Mouse (Mus musculus) liver, embryonic 13.5 days (tissue): ENCODE data around the gene Dnm3. TPM values are rescaled to one million over a fixed set of nuclear protein-coding genes. Genes with fewer than 3 reads are reported as not detected.

Experiments used
- ATAC-seq: fragments of 200-750 bp; cut with Nextera tagmentation; 2 replicates; pipeline ENCODE4 v1.8.0; 2017; ENCODE audit warnings: low read depth, mild to moderate bottlenecking, moderate number of reproducible peaks, moderate library complexity
- DNase-seq: peaks from one replicate; pipeline ENCODE4 v3.0.0; 2022
- H3K27ac ChIP-seq: fragments of 300-500 bp; sonication (generic); 2 replicates; pipeline ENCODE4 v1.5.1; 2015; ENCODE audit warnings: moderate library complexity, mild to moderate bottlenecking, inconsistent platforms
- H3K27me3 ChIP-seq: fragments of 300-500 bp; sonication (generic); 2 replicates; pipeline ENCODE4 v1.6.1; 2015; ENCODE audit warnings: mild to moderate bottlenecking, inconsistent platforms
- H3K36me3 ChIP-seq: fragments of 300-500 bp; sonication (generic); 2 replicates; pipeline ENCODE4 v1.6.1; 2015; ENCODE audit warnings: mild to moderate bottlenecking, inconsistent platforms
- H3K4me1 ChIP-seq: fragments of 300-500 bp; sonication (generic); replicated peaks from 2 replicates; pipeline ENCODE4 v1.6.1; 2015; ENCODE audit warnings: inconsistent platforms
- H3K4me2 ChIP-seq: fragments of 300-500 bp; sonication (generic); 2 replicates; pipeline ENCODE4 v1.6.1; 2015; ENCODE audit warnings: inconsistent platforms, mild to moderate bottlenecking, moderate library complexity
- H3K4me3 ChIP-seq: fragments of 300-500 bp; sonication (generic); replicated peaks from 2 replicates; pipeline ENCODE4 v1.5.1; 2015; ENCODE audit warnings: mild to moderate bottlenecking, inconsistent platforms
- H3K9ac ChIP-seq: fragments of 300-500 bp; sonication (generic); 2 replicates; pipeline ENCODE4 v1.6.1; 2015; ENCODE audit warnings: mild to moderate bottlenecking, inconsistent platforms
- H3K9me3 ChIP-seq: fragments of 300-500 bp; sonication (generic); replicated peaks from 2 replicates; pipeline ENCODE4 v1.6.1; 2016; ENCODE audit warnings: inconsistent platforms
- WGBS: fragments of 180-500 bp; shearing (Covaris S2); methylation state at CpG from one replicate; pipeline ENCODE4 v1.1.7; 2015; ENCODE audit not compliant: insufficient replicate concordance; 5-methylcytosine and 5-hydroxymethylcytosine counted together
- polyA plus RNA-seq: library from polyadenylated mRNA; unstranded; fragments of >200 nt; fragmentation: Nextera tagmentation; extraction: Ambion mirVana; gene quantifications from 2 replicates; pipeline ENCODE4 v1.2.1, GENCODE M21; 2015

Gene Dnm3
- polyA plus RNA-seq, 1 experiment from 2014 or later, result 1.2 TPM

GRCm38 (mm10) chr1:162006109-162006508 lies 471.7 kb downstream of the Dnm3 start:
- H3K4me1 ChIP-seq, result 0 out of 2 replicates have a peak, but pooled peaks cover 7% of the 10 kb centered on the region
- no peak for DNase-seq

DNA sequence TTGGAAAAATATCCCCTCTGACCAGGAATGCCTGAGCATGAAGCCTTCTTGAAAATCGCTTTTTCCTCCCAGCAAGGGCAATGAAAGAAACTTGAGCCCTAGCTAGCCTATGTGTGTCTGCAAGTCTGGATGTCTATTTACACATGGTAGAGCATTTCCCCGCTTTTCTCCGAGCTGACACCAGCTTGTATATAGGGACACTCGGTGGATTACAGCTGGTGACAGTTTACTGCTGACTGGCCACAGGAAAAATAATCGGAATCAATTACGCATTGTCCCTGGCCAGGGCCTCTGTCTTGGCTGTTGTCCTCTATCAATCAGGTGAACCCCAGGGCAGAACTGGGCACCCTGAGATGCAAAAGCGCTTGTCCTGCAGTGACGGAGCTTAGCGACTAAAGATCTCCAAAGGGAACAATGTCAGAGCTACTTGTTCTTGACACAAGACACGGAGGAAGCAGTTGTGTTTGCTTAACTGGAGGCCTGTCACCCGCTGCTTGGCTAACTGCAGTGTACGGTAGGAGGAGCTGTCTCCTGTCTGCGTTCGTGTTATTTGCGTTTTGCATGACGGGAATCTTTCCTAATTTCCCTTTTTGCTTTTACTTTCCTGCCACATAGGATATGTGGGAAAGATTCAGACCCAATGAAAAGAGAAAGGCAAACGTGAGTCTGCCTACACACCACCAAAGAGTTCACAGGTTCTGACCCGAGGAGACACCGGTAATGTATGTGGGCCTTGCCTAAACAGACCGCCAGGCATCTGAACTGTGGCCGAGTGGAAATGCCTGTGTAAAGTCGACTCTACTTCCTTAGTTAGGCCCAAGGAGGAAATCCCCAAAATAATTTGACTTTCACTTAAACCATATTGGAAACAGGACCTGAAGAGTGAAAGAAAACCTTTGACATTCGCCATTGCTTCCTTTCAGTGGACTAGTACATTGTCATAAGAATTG lies 472.7 kb downstream of the Dnm3 start:
- no peak overlapping the region; the same call in 1 of the 2 replicates for H3K9ac ChIP-seq
- ATAC-seq, result no peak
- no peaks in the 10 kb centered on the region for H3K36me3 ChIP-seq
- 50% methylated on average over 23 of the region's 23 CpGs for WGBS
- peak overlapping the region; percentile 41 for H3K27ac ChIP-seq
- H3K27me3 ChIP-seq, result no peaks in the 10 kb centered on the region
- peak overlapping the region; percentile 33 for H3K4me2 ChIP-seq
- H3K4me3 ChIP-seq, result no peak overlapping the region
- H3K9me3 ChIP-seq, result no peaks in the 10 kb centered on the region
- H3K4me1 ChIP-seq, result 0 out of 2 replicates have a peak, but pooled peaks cover 7% of the 10 kb centered on the region
- no peak for DNase-seq

More at GRCm38 (mm10) chr1:162006109-162006508, 471.7 kb downstream of the Dnm3 start:
- no peak overlapping the region for H3K4me2 ChIP-seq
- no peaks in the 10 kb centered on the region for H3K9me3 ChIP-seq
- no peaks in the 10 kb centered on the region for H3K36me3 ChIP-seq
- WGBS, result 48% methylated on average over 9 of the region's 9 CpGs
- H3K27ac ChIP-seq, result no peak overlapping the region
- no peak overlapping the region for H3K4me3 ChIP-seq
- ATAC-seq, result no peak
- H3K9ac ChIP-seq, result no peak overlapping the region
- H3K27me3 ChIP-seq, result no peaks in the 10 kb centered on the region

GRCm38 (mm10) chr1:162004518-162004780 lies 473.4 kb downstream of the Dnm3 start:
- Histone ChIP-seq H3K4me2 (no peak overlapping the region), H3K27me3 (no peaks in the 10 kb centered on the region), H3K4me1 (peaks cover 7% of the 10 kb centered on the region; the same call in 1 of the 2 replicates), H3K4me3 (no peak overlapping the region), H3K36me3 (no peaks in the 10 kb centered on the region), H3K27ac (peak overlapping the region; percentile 41), H3K9ac (no peak overlapping the region), H3K9me3 (no peaks in the 10 kb centered on the region)
- ATAC-seq (no peak), DNase-seq (no peak)
- WGBS, result 46% methylated on average over 7 of the region's 7 CpGs

GRCm38 (mm10) chr1:162003729-162004517 lies 473.9 kb downstream of the Dnm3 start:
- Histone ChIP-seq H3K27ac (no peak overlapping the region), H3K9ac (no peak overlapping the region), H3K4me1 (peaks cover 7% of the 10 kb centered on the region; the same call in 1 of the 2 replicates), H3K27me3 (no peaks in the 10 kb centered on the region), H3K4me3 (no peak overlapping the region), H3K9me3 (no peaks in the 10 kb centered on the region), H3K4me2 (no peak overlapping the region), H3K36me3 (no peaks in the 10 kb centered on the region)
- WGBS, result 65% methylated on average over 14 of the region's 14 CpGs
- DNase-seq (no peak), ATAC-seq (no peak)

DNA sequence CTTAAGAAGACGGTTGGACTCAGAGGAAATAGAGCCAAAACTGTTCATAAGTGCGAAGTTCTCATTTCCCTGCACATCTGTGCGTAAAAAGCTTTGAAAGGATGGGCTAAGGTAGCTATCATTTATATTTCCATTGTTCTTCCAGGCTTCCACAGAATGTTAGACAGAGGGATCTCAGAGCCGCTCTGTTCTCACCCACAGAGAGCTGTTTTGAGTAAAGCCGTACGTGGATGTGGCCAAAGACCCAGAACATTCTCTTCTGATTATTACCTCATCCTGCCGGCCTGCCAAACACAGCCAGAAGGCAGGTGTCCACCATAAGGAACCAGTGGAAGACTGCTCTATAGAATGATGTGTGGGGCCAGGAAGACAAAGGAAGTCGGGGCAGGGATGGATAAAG lies 476.5 kb downstream of the Dnm3 start:
- H3K9ac ChIP-seq, result no peak overlapping the region
- ATAC-seq, result no peak
- H3K4me1 ChIP-seq, result peaks cover 7% of the 10 kb centered on the region; the same call in 1 of the 2 replicates
- H3K4me3 ChIP-seq, result no peak overlapping the region
- no peaks in the 10 kb centered on the region for H3K36me3 ChIP-seq
- no peaks in the 10 kb centered on the region for H3K9me3 ChIP-seq
- no peaks in the 10 kb centered on the region for H3K27me3 ChIP-seq
- 73% methylated on average over 8 of the region's 8 CpGs for WGBS
- no peak overlapping the region for H3K4me2 ChIP-seq
- H3K27ac ChIP-seq, result no peak overlapping the region
- no peak for DNase-seq

GRCm38 (mm10) chr1:161999882-162000371 lies 477.9 kb downstream of the Dnm3 start:
- no peak overlapping the region for H3K27ac ChIP-seq
- DNase-seq (peak; percentile 19), ATAC-seq (no peak)
- peaks cover 4% of the 10 kb centered on the region; the same call in 1 of the 2 replicates for H3K4me1 ChIP-seq
- no peaks in the 10 kb centered on the region for H3K36me3 ChIP-seq
- 0 out of 2 replicates have a peak overlapping the region, but pooled peaks have one; percentile 19 for H3K4me2 ChIP-seq
- H3K4me3 ChIP-seq, result no peak overlapping the region
- WGBS, result 11% methylated on average over 4 of the region's 4 CpGs
- no peaks in the 10 kb centered on the region for H3K9me3 ChIP-seq
- no peaks in the 10 kb centered on the region for H3K27me3 ChIP-seq
- H3K9ac ChIP-seq, result no peak overlapping the region

GRCm38 (mm10) chr1:161999338-161999737 lies 478.5 kb downstream of the Dnm3 start:
- ATAC-seq, result no peak
- H3K4me2 ChIP-seq, result no peak overlapping the region

DNA sequence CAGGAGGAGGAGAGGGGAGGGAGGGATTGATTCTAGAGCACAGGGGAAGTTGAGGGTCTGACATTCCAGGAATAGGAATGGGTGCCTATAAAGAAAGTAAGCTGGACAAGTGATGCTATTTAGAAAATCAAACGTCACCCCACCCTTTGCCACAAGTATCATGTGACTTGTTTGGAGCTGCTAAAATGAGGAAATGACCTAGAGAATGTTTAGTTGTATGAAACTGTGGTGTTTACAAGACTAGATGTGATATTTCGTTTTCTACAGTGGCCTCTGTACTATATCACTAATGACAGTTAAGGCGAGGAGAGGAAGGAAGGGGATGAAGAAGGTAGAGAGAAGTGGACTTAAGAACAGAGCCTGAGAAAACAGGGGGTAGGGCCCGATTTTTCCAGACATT lies 479.1 kb downstream of the Dnm3 start:
- DNase-seq, result no peak
- no peak for ATAC-seq
- Histone ChIP-seq H3K9me3 (no peaks in the 10 kb centered on the region), H3K27ac (no peak overlapping the region), H3K9ac (no peak overlapping the region), H3K4me1 (no peaks in the 10 kb centered on the region; the same call in 1 of the 2 replicates), H3K36me3 (no peaks in the 10 kb centered on the region), H3K4me2 (no peak overlapping the region), H3K4me3 (no peak overlapping the region), H3K27me3 (no peaks in the 10 kb centered on the region)
- 19% methylated on average over 4 of the region's 4 CpGs for WGBS

More at GRCm38 (mm10) chr1:161999338-161999737, 478.5 kb downstream of the Dnm3 start:
- Histone ChIP-seq H3K4me1 (no peaks in the 10 kb centered on the region; the same call in 1 of the 2 replicates), H3K27me3 (no peaks in the 10 kb centered on the region), H3K9me3 (no peaks in the 10 kb centered on the region), H3K4me3 (no peak overlapping the region), H3K27ac (0 out of 2 replicates have a peak overlapping the region, but pooled peaks have one; percentile 8), H3K9ac (no peak overlapping the region), H3K36me3 (no peaks in the 10 kb centered on the region)
- 21% methylated on average over 5 of the region's 5 CpGs for WGBS
- no peak for DNase-seq

- no peak overlapping the region for H3K27ac ChIP-seq
- no peak overlapping the region for H3K4me2 ChIP-seq
- H3K36me3 ChIP-seq, result no peaks in the 10 kb centered on the region
- no peak overlapping the region for H3K9ac ChIP-seq
- ATAC-seq, result no peak
- no peaks in the 10 kb centered on the region for H3K27me3 ChIP-seq
- H3K4me1 ChIP-seq, result no peaks in the 10 kb centered on the region
- H3K4me3 ChIP-seq, result no peak overlapping the region
- H3K9me3 ChIP-seq, result no peaks in the 10 kb centered on the region
- no peak for DNase-seq
- WGBS, result 47% methylated on average over 7 of the region's 7 CpGs
Measured at GRCm38 (mm10) chr1:161992389-161992788, 485.4 kb downstream of the Dnm3 start.

GRCm38 (mm10) chr1:161991846-161992245 lies 486.0 kb downstream of the Dnm3 start:
- Histone ChIP-seq H3K36me3 (no peaks in the 10 kb centered on the region), H3K4me1 (no peaks in the 10 kb centered on the region), H3K27ac (no peak overlapping the region), H3K4me3 (no peak overlapping the region), H3K4me2 (no peak overlapping the region), H3K27me3 (no peaks in the 10 kb centered on the region), H3K9ac (no peak overlapping the region), H3K9me3 (no peaks in the 10 kb centered on the region)
- ATAC-seq, result no peak
- 83% methylated on average over 11 of the region's 11 CpGs for WGBS
- DNase-seq, result no peak
